ENCODE assay signal across 21 mouse cellular contexts in the genomic region with DNA sequence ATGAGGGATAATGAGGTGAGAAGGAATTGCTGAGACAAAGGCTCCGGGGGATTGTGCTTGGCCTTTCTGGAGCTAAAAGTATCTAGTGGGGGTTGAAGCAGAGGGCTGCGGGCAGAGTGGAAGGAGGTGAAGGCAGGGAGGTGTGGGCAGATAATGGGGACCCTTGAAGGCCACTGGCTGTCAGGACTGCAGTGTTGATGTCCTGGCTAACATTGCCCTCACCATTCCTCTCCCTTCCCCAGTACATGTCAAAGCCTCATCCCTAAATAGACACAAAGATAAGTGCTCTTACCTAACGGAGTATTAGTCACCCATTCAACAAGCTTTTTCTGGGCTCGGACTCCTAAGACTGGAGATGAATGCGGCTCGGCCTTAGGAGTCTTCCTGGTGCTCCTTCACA.
"Had no signal": no experiment of that assay in that cellular context is flagged by ENCODE, and none has a peak within 500 bp of the region (broad histone marks: within the 10 kb centered on the region; RNA-seq: fewer than 3 reads in every experiment).

No protein-coding gene starts in this region.

- DNase-seq: kidney, postnatal 10 days; kidney, postnatal 36 days; left cerebral cortex, postnatal 4 days; liver, postnatal 0 days; lung, embryonic 14.5 days; right cerebral cortex, postnatal 14 days; right cerebral cortex, postnatal 4 days; thymus, adult 2 months; thymus, postnatal 14 days; thymus, postnatal 4 days had no signal

- H3K36me3 ChIP-seq: limb, embryonic 12.5 days; limb, embryonic 15.5 days; midbrain, embryonic 12.5 days; midbrain, embryonic 15.5 days had no signal

- H3K9ac ChIP-seq: limb, embryonic 12.5 days; limb, embryonic 15.5 days; liver, embryonic 14.5 days; liver, postnatal 0 days; lung, embryonic 14.5 days; midbrain, embryonic 12.5 days; midbrain, embryonic 15.5 days; neural tube, embryonic 12.5 days; neural tube, embryonic 15.5 days had no signal

- H3K27me3 ChIP-seq: limb, embryonic 12.5 days; limb, embryonic 15.5 days; midbrain, embryonic 12.5 days; midbrain, embryonic 15.5 days; neural tube, embryonic 12.5 days; neural tube, embryonic 15.5 days had no signal

- H3K4me3 ChIP-seq: limb, embryonic 12.5 days; limb, embryonic 15.5 days; midbrain, embryonic 12.5 days; midbrain, embryonic 15.5 days; neural tube, embryonic 12.5 days; neural tube, embryonic 15.5 days had no signal

- ATAC-seq: lung, postnatal 0 days; midbrain, embryonic 15.5 days had no signal

- H3K9me3 ChIP-seq: limb, embryonic 12.5 days; limb, embryonic 15.5 days; midbrain, embryonic 12.5 days; midbrain, embryonic 15.5 days; neural tube, embryonic 12.5 days; neural tube, embryonic 15.5 days had no signal

- H3K4me2 ChIP-seq: limb, embryonic 12.5 days; limb, embryonic 15.5 days; liver, embryonic 11.5 days; lung, embryonic 14.5 days; midbrain, embryonic 12.5 days; midbrain, embryonic 15.5 days; neural tube, embryonic 12.5 days; neural tube, embryonic 15.5 days had no signal

- H3K27ac ChIP-seq: limb, embryonic 12.5 days; limb, embryonic 15.5 days; liver, embryonic 14.5 days; macrophage; midbrain, embryonic 12.5 days; midbrain, embryonic 15.5 days; neural tube, embryonic 12.5 days; neural tube, embryonic 15.5 days; stomach, postnatal 0 days had no signal

- H3K4me1 ChIP-seq: midbrain, embryonic 12.5 days; midbrain, embryonic 15.5 days; neural tube, embryonic 15.5 days had no signal
